Mouse (Mus musculus) urinary bladder, postnatal 36 days (tissue): ENCODE measurements around the gene Rps15a.

ENCODE experiments used
- DNase-seq, 2 experiments: peaks; one replicate each; pipeline ENCODE4 v3.0.0; 2022; ENCODE audit warnings: low spot score in 2 of 2, mixed read lengths in 1 of 2

Rps15a gene

GRCm38 (mm10) chr7:118115877-118116568, at the start of gene Rps15a:
Gene Rps15a (minus strand): TSS chr7:118116188.
- peak; percentile 93 for DNase-seq

- no peak for DNase-seq
These were observed 47.0 kb upstream of the Rps15a start for GRCm38 (mm10) chr7:118163006-118163405.

GRCm38 (mm10) chr7:118160121-118160520, 44.1 kb upstream of the Rps15a start:
- no peak for DNase-seq

- DNase-seq, result no peak
These were observed 40.5 kb upstream of the Rps15a start for GRCm38 (mm10) chr7:118156461-118156860.

GRCm38 (mm10) chr7:118154150-118154549, 38.2 kb upstream of the Rps15a start:
- no peak for DNase-seq

GRCm38 (mm10) chr7:118143602-118144001, 27.6 kb upstream of the Rps15a start:
- no peak for DNase-seq

GRCm38 (mm10) chr7:118143123-118143522, 27.1 kb upstream of the Rps15a start:
- DNase-seq, result no peak

- no peak for DNase-seq
These were observed 25.3 kb upstream of the Rps15a start for GRCm38 (mm10) chr7:118141271-118141670.

GRCm38 (mm10) chr7:118135128-118135527, 19.1 kb upstream of the Rps15a start:
- no peak for DNase-seq

GRCm38 (mm10) chr7:118129430-118130041, 13.5 kb upstream of the Rps15a start, which contains the start of gene Arl6ip1:
Gene Arl6ip1 (minus strand): TSS chr7:118129662.
- peak; percentile 92 to 97 for DNase-seq

- DNase-seq, result peak in 1 of 2 experiments; percentile 20
These were observed 13.0 kb upstream of the Rps15a start for GRCm38 (mm10) chr7:118128925-118129429.

GRCm38 (mm10) chr7:118126219-118126875, 10.4 kb upstream of the Rps15a start:
- DNase-seq, result no peak

GRCm38 (mm10) chr7:118125736-118126135, 9.7 kb upstream of the Rps15a start:
- no peak for DNase-seq

- no peak for DNase-seq
These were observed 7.8 kb upstream of the Rps15a start for GRCm38 (mm10) chr7:118123512-118124411.

- DNase-seq, result no peak
These were observed 6.2 kb upstream of the Rps15a start for GRCm38 (mm10) chr7:118122235-118122634.

- no peak for DNase-seq
These were observed 4.7 kb upstream of the Rps15a start for GRCm38 (mm10) chr7:118120654-118121053.

- no peak for DNase-seq
These were observed 4.0 kb upstream of the Rps15a start for GRCm38 (mm10) chr7:118119946-118120345.

- DNase-seq, result no peak
These were observed 3.2 kb upstream of the Rps15a start for GRCm38 (mm10) chr7:118119142-118119541.

GRCm38 (mm10) chr7:118118426-118118825, 2.4 kb upstream of the Rps15a start:
- no peak for DNase-seq

- no peak for DNase-seq
These were observed 1.7 kb upstream of the Rps15a start for GRCm38 (mm10) chr7:118117539-118118210.
